In genomic region chr2:119147160-119147678, GRCm38 (mm10) we compare ENCODE assay signal across 21 mouse cellular contexts. TPM values are rescaled to one million over a fixed set of nuclear protein-coding genes. Genes with fewer than 3 reads are reported as not detected.
A peak's percentile ranks its signal among the peaks of the same experiment; 100 is the strongest.
DNase-seq lines count a peak whose midpoint lies in the region; ATAC-seq and TF ChIP-seq lines count a peak whose summit lies in the region.
"Had no signal": no experiment of that assay in that cellular context is flagged by ENCODE, and none has a peak within 500 bp of the region (broad histone marks: within the 10 kb centered on the region; RNA-seq: fewer than 3 reads in every experiment).

No protein-coding gene starts in this region.

- no peak overlapping the region for H3K27ac ChIP-seq in heart, embryonic 16.5 days (ENCODE audit: low read length)
- H3K27ac ChIP-seq in heart, embryonic 10.5 days = no peak overlapping the region
- H3K27ac ChIP-seq: embryonic facial prominence, embryonic 15.5 days; forebrain, embryonic 10.5 days; hindbrain, postnatal 0 days had no signal

- peaks cover 53% of the 10 kb centered on the region for H3K36me3 ChIP-seq in heart, embryonic 16.5 days (ENCODE audit: control insufficient read depth, insufficient read depth)
- H3K36me3 ChIP-seq in heart, embryonic 10.5 days = peaks cover 92% of the 10 kb centered on the region
- peaks cover 99% of the 10 kb centered on the region for H3K36me3 ChIP-seq in G1E (replicated peaks)

- no peak for DNase-seq in heart, embryonic 10.5 days (ENCODE audit: low spot score)
- peak; percentile 11 for DNase-seq in left cerebral cortex, adult 18-20 months (ENCODE audit: low spot score in 2 of 2)
- DNase-seq in left cerebral cortex, adult 9 months (ENCODE audit: low spot score in 2 of 2) = no peak
- DNase-seq in G1E (ENCODE audit: low spot score) = no peak
- DNase-seq in heart, postnatal 14 days = peak; percentile 33 to 34
- DNase-seq in testis, postnatal 14 days (ENCODE audit: low spot score) = no peak
- DNase-seq: cerebellum, adult 9-11 months; gastrocnemius, postnatal 25 days; kidney, postnatal 14 days; layer of hippocampus, adult 9-11 months; liver; liver, postnatal 0 days; lung, postnatal 14 days; thymus, postnatal 4 days had no signal

- no peak for TF ChIP-seq CTCF in G1E (IDR thresholded peaks at IDR 0.05; ENCODE audit: low read depth, low read length)

- no peaks in the 10 kb centered on the region for H3K4me1 ChIP-seq in heart, embryonic 16.5 days (ENCODE audit: control insufficient read depth, insufficient read depth, low read length)
- H3K4me1 ChIP-seq in heart, embryonic 10.5 days = peaks cover 5% of the 10 kb centered on the region
- peaks cover 28% of the 10 kb centered on the region for H3K4me1 ChIP-seq in G1E (ENCODE audit: insufficient read depth, low read depth, low read length)
- H3K4me1 ChIP-seq: embryonic facial prominence, embryonic 15.5 days; forebrain, embryonic 10.5 days had no signal

- H3K27me3 ChIP-seq in heart, embryonic 16.5 days (ENCODE audit: control insufficient read depth, insufficient read depth, low read length) = no peaks in the 10 kb centered on the region
- no peaks in the 10 kb centered on the region for H3K27me3 ChIP-seq in heart, embryonic 10.5 days (ENCODE audit: insufficient read depth, poor library complexity, severe bottlenecking)
- H3K27me3 ChIP-seq in G1E (ENCODE audit: insufficient read depth, low read length) = no peaks in the 10 kb centered on the region
- H3K27me3 ChIP-seq: embryonic facial prominence, embryonic 15.5 days had no signal

- WGBS in heart, embryonic 16.5 days = 80% methylated on average over 22 of the region's 22 CpGs
- WGBS in heart, embryonic 10.5 days = 76% methylated on average over 22 of the region's 22 CpGs

- H3K9me3 ChIP-seq in heart, embryonic 16.5 days (replicated peaks; ENCODE audit: control insufficient read depth, low read length) = peaks cover 4% of the 10 kb centered on the region
- no peaks in the 10 kb centered on the region for H3K9me3 ChIP-seq in heart, embryonic 10.5 days
- H3K9me3 ChIP-seq in G1E (replicated peaks) = peaks cover 8% of the 10 kb centered on the region; the same call in 1 of the 2 replicates
- H3K9me3 ChIP-seq: embryonic facial prominence, embryonic 15.5 days had no signal

- intact Hi-C loops in heart, postnatal 14 days (cut with DNase I) = no loop called here

- no peak overlapping the region for H3K9ac ChIP-seq in heart, embryonic 16.5 days (ENCODE audit: low read length)
- H3K9ac ChIP-seq: embryonic facial prominence, embryonic 15.5 days; liver, postnatal 0 days had no signal

- no peak overlapping the region for H3K4me2 ChIP-seq in heart, embryonic 16.5 days (ENCODE audit: low read depth, low read length)
- H3K4me2 ChIP-seq: embryonic facial prominence, embryonic 15.5 days had no signal

- ATAC-seq in heart, embryonic 16.5 days (replicated peaks; ENCODE audit: extremely low read depth, insufficient read depth, low FRiP score) = peak; percentile 37; the same call in 1 of the 2 replicates
- ATAC-seq in G1E (ENCODE audit: extremely low read depth, insufficient number of reproducible peaks, low FRiP score, poor library complexity, severe bottlenecking) = no peak
- ATAC-seq: hindbrain, postnatal 0 days; liver, postnatal 0 days had no signal

- H3K4me3 ChIP-seq in heart, embryonic 16.5 days (ENCODE audit: low read length) = no peak overlapping the region
- no peak overlapping the region for H3K4me3 ChIP-seq in heart, embryonic 10.5 days
- H3K4me3 ChIP-seq in G1E (ENCODE audit: low read depth, low read length) = peak overlapping the region; percentile 14; the same call in 1 of the 2 replicates
- H3K4me3 ChIP-seq: embryonic facial prominence, embryonic 15.5 days; forebrain, embryonic 10.5 days had no signal

RNA-seq across cellular contexts. Expression of gene Rmdn3, which starts 9.6 kb away (rescaled TPM):
- 27.0 and 28.4 TPM in 2 replicates for polyA plus RNA-seq in heart, embryonic 16.5 days (2015; fragmentation: Nextera tagmentation; extraction: Ambion mirVana)
- polyA plus RNA-seq in heart, embryonic 10.5 days (2016; fragmentation: Nextera tagmentation; extraction: Ambion mirVana) = 36.4 and 43.8 TPM in 2 replicates
- total RNA-seq in left cerebral cortex, adult 18-20 months (2021) = 10 to 100 TPM; 57.3 to 65.9 TPM
- 69.1 and 77.4 TPM in 2 replicates for total RNA-seq in G1E (2014; fragmentation: Nextera tagmentation)
- total RNA-seq in G1E (2017) = 95.9 and 104 TPM in 2 replicates
- 53.7 and 54.9 TPM in 2 replicates for polyA plus RNA-seq in G1E (2012)
- 10 to 100 TPM; 18.6 to 20.9 TPM for total RNA-seq in heart, postnatal 14 days (2021)

RNA-seq across cellular contexts. Expression of gene Gchfr, which starts 20.4 kb away (rescaled TPM):
- 5.5 and 6.9 TPM in 2 replicates for polyA plus RNA-seq in heart, embryonic 16.5 days (2015; fragmentation: Nextera tagmentation; extraction: Ambion mirVana)
- polyA plus RNA-seq in heart, embryonic 10.5 days (2016; fragmentation: Nextera tagmentation; extraction: Ambion mirVana) = 7.4 and 9.1 TPM in 2 replicates
- total RNA-seq in left cerebral cortex, adult 18-20 months (2021) = 1 to 10 TPM in 1 of 2 experiments, under 1 TPM in 1; 0.56 to 1.0 TPM
- total RNA-seq in G1E (2014; fragmentation: Nextera tagmentation) = 1.3 TPM in 1 of 2 replicates, not detected in the other
- 6.7 and 9.8 TPM in 2 replicates for total RNA-seq in G1E (2017)
- polyA plus RNA-seq in G1E (2012) = 40.2 and 43.5 TPM in 2 replicates
- total RNA-seq in heart, postnatal 14 days (2021) = 1 to 10 TPM; 1.3 to 2.2 TPM
- total RNA-seq: gastrocnemius, postnatal 25 days; left cerebral cortex, postnatal 36 days had no signal

RNA-seq across cellular contexts. Expression of gene Gm14137, which starts 27.1 kb away (rescaled TPM):
- 0.35 and 0.46 TPM in 2 replicates for polyA plus RNA-seq in heart, embryonic 16.5 days (2015; fragmentation: Nextera tagmentation; extraction: Ambion mirVana)
- 0.48 and 0.71 TPM in 2 replicates for polyA plus RNA-seq in heart, embryonic 10.5 days (2016; fragmentation: Nextera tagmentation; extraction: Ambion mirVana)
- total RNA-seq in left cerebral cortex, adult 18-20 months (2021) = not detected
- not detected in 2 replicates for total RNA-seq in G1E (2014; fragmentation: Nextera tagmentation)
- total RNA-seq in G1E (2017) = 0.06 and 0.16 TPM in 2 replicates
- 0.02 TPM in 1 of 2 replicates, not detected in the other for polyA plus RNA-seq in G1E (2012)
- total RNA-seq in heart, postnatal 14 days (2021) = not detected
- total RNA-seq: gastrocnemius, postnatal 25 days; hematopoietic stem cell, adult 5-6 weeks; hindbrain, postnatal 0 days; left cerebral cortex, postnatal 36 days; megakaryocyte-erythroid progenitor cell, adult 5-6 weeks had no signal

RNA-seq across cellular contexts. Expression of gene Rad51, which starts 34.6 kb away (rescaled TPM):
- 26.5 and 34.6 TPM in 2 replicates for polyA plus RNA-seq in heart, embryonic 16.5 days (2015; fragmentation: Nextera tagmentation; extraction: Ambion mirVana)
- polyA plus RNA-seq in heart, embryonic 10.5 days (2016; fragmentation: Nextera tagmentation; extraction: Ambion mirVana) = 45.1 and 54.8 TPM in 2 replicates
- 1 to 10 TPM in 1 of 2 experiments, under 1 TPM in 1; 0.70 to 1.5 TPM for total RNA-seq in left cerebral cortex, adult 18-20 months (2021)
- 37.2 and 55.1 TPM in 2 replicates for total RNA-seq in G1E (2014; fragmentation: Nextera tagmentation)
- 27.9 and 40.0 TPM in 2 replicates for total RNA-seq in G1E (2017)
- polyA plus RNA-seq in G1E (2012) = 28.8 and 40.3 TPM in 2 replicates
- 1 to 10 TPM; 2.2 to 3.7 TPM for total RNA-seq in heart, postnatal 14 days (2021)

Comparison
In these comparisons a context has a peak if more than half of its experiments do, and no peak if none do; other contexts are left out.
1. DNase-seq: peak in left cerebral cortex, adult 18-20 months (2 of 2) and heart, postnatal 14 days (2 of 2); none in heart, embryonic 10.5 days (single experiment), left cerebral cortex, adult 9 months (0 of 2), G1E (single experiment) and testis, postnatal 14 days (single experiment).